Mouse (Mus musculus) liver, adult 2 months (tissue): ENCODE measurements around the gene Axin1. TPM values are rescaled to one million over a fixed set of nuclear protein-coding genes. Genes with fewer than 3 reads are reported as not detected.

Experiments used
- DNase-seq: peaks from one replicate; pipeline ENCODE4 v3.0.0-alpha.2; 2011; ENCODE audit warnings: low read depth, low spot score; ENCODE audit errors: extremely low read depth
- H3K27ac ChIP-seq: fragments of 200-500 bp; replicated peaks from 2 replicates; pipeline ENCODE4 v1.5.1; 2012; ENCODE audit warnings: low read depth, mild to moderate bottlenecking, control low read depth, inconsistent platforms, low read length; ENCODE audit not compliant: insufficient read depth
- H3K27me3 ChIP-seq: fragments of 200-500 bp; 2 replicates; pipeline ENCODE4 v1.6.1; 2012; ENCODE audit warnings: mild to moderate bottlenecking, moderate library complexity, low read length, inconsistent platforms; ENCODE audit not compliant: control insufficient read depth, insufficient read depth
- H3K36me3 ChIP-seq: fragments of 200-500 bp; 2 replicates; pipeline ENCODE4 v1.6.1; 2012; ENCODE audit warnings: low read length, inconsistent platforms; ENCODE audit not compliant: control insufficient read depth, insufficient read depth
- H3K4me1 ChIP-seq: fragments of 200-500 bp; 2 replicates; pipeline ENCODE4 v1.6.1; 2011; ENCODE audit warnings: low read length; ENCODE audit not compliant: control insufficient read depth, insufficient read depth
- H3K4me3 ChIP-seq: fragments of 200-500 bp; 2 replicates; pipeline ENCODE4 v1.5.1; 2011; ENCODE audit warnings: low read depth, mild to moderate bottlenecking, control low read depth, low read length, moderate library complexity; ENCODE audit not compliant: insufficient read depth
- H3K79me2 ChIP-seq: fragments of 200-500 bp; 2 replicates; pipeline ENCODE4 v1.6.1; 2012; ENCODE audit warnings: inconsistent platforms, mild to moderate bottlenecking, low read length, moderate library complexity; ENCODE audit not compliant: control insufficient read depth, insufficient read depth
- H3K9ac ChIP-seq: fragments of 200-500 bp; 2 replicates; pipeline ENCODE4 v1.6.1; 2012; ENCODE audit warnings: low read depth, mild to moderate bottlenecking, control low read depth, inconsistent platforms, low read length
- CTCF ChIP-seq: fragments of 200-500 bp; IDR thresholded peaks from 2 replicates; pipeline ENCODE4 v1.5.1; 2011; ENCODE audit warnings: low read depth, low read length, control low read depth
- POLR2A ChIP-seq: fragments of 200-500 bp; IDR thresholded peaks from 2 replicates; pipeline ENCODE4 v1.6.1; 2011; ENCODE audit warnings: low read length, control low read depth; ENCODE audit not compliant: insufficient read depth; ENCODE audit errors: extremely low read depth
- WGBS: fragments of 180-500 bp; shearing (Covaris S2); methylation state at CpG from one replicate; pipeline ENCODE4 v1.1.7; 2018; 5-methylcytosine and 5-hydroxymethylcytosine counted together
- polyA plus RNA-seq: library from polyadenylated mRNA; depleted of rRNA; stranded (reverse); fragments of >200 nt; gene quantifications from 2 replicates; pipeline ENCODE4 v1.2.3, GENCODE M21; 2012
- total RNA-seq: library from RNA; depleted of rRNA; stranded (reverse); fragments of >200 nt; gene quantifications from 2 replicates; pipeline ENCODE4 v1.2.3, GENCODE M21; 2014

Axin1 gene
- total and polyA plus RNA-seq, 2 experiments, result 8.4 to 8.9 TPM

DNA sequence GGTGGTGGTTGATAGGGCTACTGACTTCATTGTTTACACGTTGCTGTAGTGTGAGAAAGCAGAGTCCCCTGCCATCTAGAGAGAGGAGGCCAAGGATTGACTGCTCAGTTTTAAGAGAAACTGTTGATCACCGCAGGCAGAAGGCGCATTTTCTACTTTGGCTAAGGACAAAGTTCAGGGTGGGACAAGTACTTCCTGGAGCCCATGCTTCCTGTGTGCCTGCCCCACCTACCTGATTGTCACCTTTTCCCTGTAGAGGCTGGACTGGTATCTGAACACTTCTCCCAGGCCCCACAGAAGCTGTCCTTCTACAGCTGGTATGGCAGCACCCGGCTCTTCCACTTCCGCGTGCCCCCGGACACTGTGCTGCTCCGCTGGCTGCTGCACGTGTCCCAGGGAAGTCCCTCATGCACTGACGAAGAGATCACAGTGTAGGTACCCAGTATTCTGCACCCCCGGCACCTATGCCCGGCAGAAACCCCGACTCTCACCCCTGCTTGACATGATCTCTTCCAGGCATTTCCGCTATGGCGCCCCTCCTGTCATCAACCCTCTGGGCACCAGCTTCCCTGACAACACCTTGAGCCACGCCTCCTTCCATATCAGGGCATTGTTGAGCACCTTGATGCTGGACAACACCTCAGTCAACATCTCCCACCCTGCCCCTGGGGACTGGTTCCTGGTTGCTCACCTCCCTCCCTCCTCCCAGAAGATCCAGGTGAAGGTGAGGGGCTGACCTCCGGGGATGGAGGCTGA lies 21.8 kb upstream of the Axin1 start:
- Histone ChIP-seq H3K27ac (no peak overlapping the region), H3K4me3 (no peak overlapping the region), H3K4me1 (peaks cover 7% of the 10 kb centered on the region), H3K36me3 (no peaks in the 10 kb centered on the region), H3K9ac (no peak overlapping the region), H3K27me3 (no peaks in the 10 kb centered on the region), H3K79me2 (no peaks in the 10 kb centered on the region)
- TF ChIP-seq CTCF (no peak), POLR2A (no peak)
- 90% methylated on average over 17 of the region's 17 CpGs for WGBS
- DNase-seq, result no peak

DNA sequence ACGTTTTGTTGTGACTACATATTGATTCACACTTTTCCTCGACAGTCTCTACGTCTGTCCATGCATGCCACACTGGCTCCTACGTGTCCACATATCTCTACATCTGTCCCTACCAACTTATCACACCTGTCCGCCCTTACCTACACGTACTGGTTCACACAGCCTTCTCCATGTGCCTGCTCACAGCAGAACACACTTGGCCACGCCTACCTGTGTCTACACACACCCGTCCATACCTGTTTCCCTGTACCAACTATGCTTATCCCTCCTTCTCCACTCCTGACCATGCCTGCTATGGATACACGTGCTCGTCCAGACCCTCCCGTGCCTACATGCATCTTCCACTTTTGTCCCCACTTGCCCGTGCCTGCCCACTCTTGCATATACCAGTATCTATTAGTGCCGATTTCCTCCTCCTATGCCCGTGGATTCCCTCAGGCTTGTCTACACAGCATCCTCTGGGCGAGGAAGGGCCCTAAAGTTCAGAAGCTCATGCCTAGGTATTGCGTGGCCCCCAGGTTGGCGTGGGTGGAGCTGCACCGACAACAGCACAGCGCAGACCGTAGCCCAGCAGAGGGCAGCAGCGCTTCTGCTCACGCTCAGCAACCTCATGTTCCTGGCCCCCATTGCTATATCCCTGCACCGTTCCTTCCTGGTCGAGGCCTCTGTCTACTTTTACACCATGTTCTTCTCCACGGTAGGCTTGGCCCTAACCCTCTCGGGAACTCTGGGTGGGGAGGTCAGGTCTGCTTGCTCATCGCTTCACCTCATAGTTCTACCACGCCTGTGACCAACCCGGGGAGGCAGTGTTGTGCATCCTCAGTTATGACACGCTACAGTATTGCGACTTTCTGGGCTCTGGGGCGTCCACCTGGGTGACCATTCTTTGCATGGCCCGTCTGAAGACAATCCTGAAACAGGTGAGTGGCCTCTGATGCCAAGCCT lies 18.4 kb upstream of the Axin1 start:
- TF ChIP-seq CTCF (peak; percentile 94), POLR2A (no peak)
- peak; percentile 18 for DNase-seq
- Histone ChIP-seq H3K36me3 (no peaks in the 10 kb centered on the region), H3K4me1 (peaks cover 8% of the 10 kb centered on the region), H3K4me3 (no peak overlapping the region), H3K9ac (no peak overlapping the region), H3K27me3 (no peaks in the 10 kb centered on the region), H3K79me2 (peaks cover 5% of the 10 kb centered on the region; the same call in 1 of the 2 replicates), H3K27ac (no peak overlapping the region)
- WGBS, result 45% methylated on average over 33 of the region's 33 CpGs

DNA sequence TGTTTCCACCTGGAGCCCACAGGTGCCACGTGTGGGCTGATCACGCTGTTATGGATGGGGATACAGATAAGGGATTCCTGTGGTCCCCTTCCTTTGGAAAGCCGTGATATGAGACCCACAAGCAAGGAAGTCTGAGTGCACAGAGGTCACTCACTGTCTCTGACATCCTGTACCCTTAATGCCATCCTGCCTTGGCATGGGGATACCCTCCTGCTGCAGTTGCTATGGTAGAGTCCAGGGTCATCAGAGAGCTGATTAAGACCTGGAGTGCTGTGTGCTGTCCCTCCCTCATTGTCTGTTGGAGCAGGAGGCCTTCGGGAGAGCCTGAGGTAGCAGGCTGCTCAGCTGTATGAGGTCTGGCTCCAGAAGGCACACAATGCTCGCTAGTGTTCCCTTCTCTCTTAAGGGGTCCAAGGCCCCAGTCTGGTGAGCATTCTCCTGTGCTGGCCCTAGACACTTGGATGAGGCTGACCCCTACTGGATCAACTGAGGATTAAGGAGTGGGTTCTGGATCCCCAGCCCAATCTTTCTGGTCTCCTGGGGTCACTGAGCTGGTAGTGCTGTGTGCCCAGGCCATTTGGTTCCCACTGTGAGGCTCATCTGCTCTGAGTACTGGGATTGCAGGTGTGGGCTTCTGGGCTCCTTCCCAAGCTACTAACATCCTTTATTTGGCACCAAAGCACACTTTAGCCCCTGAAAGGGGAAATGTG lies 15.9 kb upstream of the Axin1 start:
- H3K4me1 ChIP-seq, result peaks cover 8% of the 10 kb centered on the region
- no peaks in the 10 kb centered on the region for H3K27me3 ChIP-seq
- no peak for DNase-seq
- H3K27ac ChIP-seq, result no peak overlapping the region
- H3K4me3 ChIP-seq, result no peak overlapping the region
- H3K9ac ChIP-seq, result no peak overlapping the region
- TF ChIP-seq POLR2A (no peak), CTCF (no peak)
- H3K79me2 ChIP-seq, result peaks cover 5% of the 10 kb centered on the region; the same call in 1 of the 2 replicates
- no peaks in the 10 kb centered on the region for H3K36me3 ChIP-seq
- 76% methylated on average over 5 of the region's 5 CpGs for WGBS

DNA sequence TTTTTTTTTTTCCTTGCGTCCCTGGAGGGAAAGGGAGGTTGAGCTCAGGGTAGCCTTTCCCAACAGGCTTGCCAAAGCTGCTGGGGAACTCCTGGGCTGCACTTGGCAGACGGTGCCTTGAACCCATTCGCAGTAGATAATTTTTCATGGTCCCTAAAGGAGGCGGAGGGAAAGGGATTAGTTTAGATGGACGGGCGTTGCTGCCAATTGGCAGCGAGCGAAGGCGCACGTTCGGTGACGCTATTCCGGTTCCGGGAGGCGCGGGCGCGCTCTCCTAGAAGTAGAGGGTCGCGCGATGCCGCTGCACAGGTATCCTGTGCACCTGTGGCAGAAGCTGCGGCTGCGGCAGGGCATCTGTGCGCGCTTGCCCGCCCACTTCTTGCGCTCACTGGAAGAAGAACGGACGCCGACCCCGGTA lies 15.2 kb upstream of the Axin1 start, which contains the start of gene Mrpl28:
Gene Mrpl28, plus strand, starts transcription at position 234 of the 418 bp plus-strand sequence.
- Histone ChIP-seq H3K27ac (peak within 1 kb of the TSS; percentile 24), H3K27me3 (no peaks in the 10 kb centered on the region), H3K9ac (peak within 1 kb of the TSS; percentile 83), H3K36me3 (no peaks in the 10 kb centered on the region), H3K79me2 (peaks cover 5% of the 10 kb centered on the region; the same call in 1 of the 2 replicates), H3K4me3 (peak within 1 kb of the TSS; percentile 86), H3K4me1 (peaks cover 8% of the 10 kb centered on the region)
- TF ChIP-seq CTCF, result no peak
- peak; percentile 90 for TF ChIP-seq POLR2A
- peak; percentile 89 for DNase-seq
- WGBS, result under 1% methylated on average over 32 of the region's 32 CpGs

DNA sequence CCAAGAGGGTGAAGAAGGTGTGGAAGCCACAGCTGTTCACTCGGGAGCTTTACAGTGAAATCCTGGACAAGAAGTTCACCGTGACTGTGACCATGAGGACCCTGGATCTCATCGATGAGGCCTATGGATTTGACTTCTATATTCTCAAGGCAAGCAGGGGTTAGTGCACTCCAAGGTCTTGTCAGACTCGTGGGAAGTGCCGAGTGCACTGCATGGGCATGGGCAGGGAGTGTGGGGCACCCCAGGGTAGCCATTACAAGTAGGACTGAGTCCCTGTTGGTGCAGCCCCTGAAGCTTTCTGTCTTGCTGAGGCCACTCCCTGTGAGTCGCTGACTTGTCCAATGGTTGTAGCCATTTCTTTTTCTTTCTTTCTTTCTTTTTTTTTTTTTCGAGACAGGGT lies 13.9 kb upstream of the Axin1 start:
- no peak for TF ChIP-seq CTCF
- no peak for TF ChIP-seq POLR2A
- WGBS, result 81% methylated on average over 7 of the region's 7 CpGs
- H3K4me1 ChIP-seq, result peaks cover 8% of the 10 kb centered on the region
- no peak for DNase-seq
- 0 out of 2 replicates have a peak overlapping the region, but pooled peaks have one; percentile 83 for H3K9ac ChIP-seq
- H3K36me3 ChIP-seq, result no peaks in the 10 kb centered on the region
- no peak overlapping the region for H3K4me3 ChIP-seq
- no peaks in the 10 kb centered on the region for H3K27me3 ChIP-seq
- H3K79me2 ChIP-seq, result peaks cover 5% of the 10 kb centered on the region; the same call in 1 of the 2 replicates
- H3K27ac ChIP-seq, result no peak overlapping the region
